Mouse (Mus musculus): Measurements from ENCODE around the gene Pls3.

- TF ChIP-seq EP300 (IDR thresholded peaks at IDR 0.05) (no peak), CTCF (IDR thresholded peaks at IDR 0.05) (no peak)
These were observed 40.1 kb downstream of the Pls3 start for GRCm38 (mm10) chrX:75834836-75835235.

All from lung, postnatal 0 days (tissue).